Mouse (Mus musculus): ENCODE measurements around the gene Lrrc75b.

DNA sequence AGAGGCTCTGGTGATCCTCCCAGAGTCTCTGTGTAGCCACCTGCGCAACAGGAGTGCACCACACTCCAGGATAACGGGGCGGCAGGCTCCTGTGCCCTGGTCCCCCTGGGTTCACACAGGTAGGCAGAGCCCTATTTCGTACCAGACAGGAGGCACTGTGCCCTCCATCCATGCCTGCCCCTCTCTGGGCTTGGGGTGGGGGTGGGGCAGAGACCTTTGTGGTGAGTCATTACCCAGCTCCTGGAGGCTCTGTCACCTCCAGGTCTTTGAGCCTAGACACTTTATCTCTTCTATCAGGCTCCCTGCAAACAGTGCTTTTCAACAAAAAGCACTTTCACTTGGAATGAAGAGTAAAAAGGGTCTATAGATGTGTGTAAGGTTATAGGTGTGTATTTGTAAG lies 8.7 kb upstream of the Lrrc75b start:
- TF ChIP-seq CTCF (IDR thresholded peaks at IDR 0.05; ENCODE audit: extremely low read depth, insufficient read depth, low read length) = no peak
- TF ChIP-seq POLR2A (IDR thresholded peaks at IDR 0.05; ENCODE audit: extremely low read depth, insufficient read depth, low read length) = no peak
